Mouse (Mus musculus) olfactory bulb, adult 2 months (tissue): ENCODE results near the gene 1700001L19Rik.

Experiments
- CTCF ChIP-seq: fragments of 200-500 bp; IDR thresholded peaks from 2 replicates; pipeline ENCODE4 v1.5.1; 2012; ENCODE audit warnings: low read depth, mild to moderate bottlenecking, low read length, moderate library complexity; ENCODE audit not compliant: insufficient read depth
- POLR2A ChIP-seq: fragments of 200-500 bp; IDR thresholded peaks from 2 replicates; pipeline ENCODE4 v1.6.1; 2012; ENCODE audit warnings: mild to moderate bottlenecking, low read depth, low read length, moderate library complexity; ENCODE audit not compliant: insufficient read depth

- no peak for TF ChIP-seq CTCF
- no peak for TF ChIP-seq POLR2A
These were observed 8.5 kb downstream of the 1700001L19Rik start for GRCm38 (mm10) chr13:68605689-68606126.
